Mouse (Mus musculus) cerebellum, adult 11 months (tissue): ENCODE measurements at regions not wholly inside any gene's neighbourhood (a gene's known extent, or its start where the extent isn't known, plus 50 kb on each side); places are given as distances from the start of the nearest gene placed in this dataset.

Source experiments
- DNase-seq: peaks from one replicate; pipeline ENCODE4 v3.0.0; 2022

DNA sequence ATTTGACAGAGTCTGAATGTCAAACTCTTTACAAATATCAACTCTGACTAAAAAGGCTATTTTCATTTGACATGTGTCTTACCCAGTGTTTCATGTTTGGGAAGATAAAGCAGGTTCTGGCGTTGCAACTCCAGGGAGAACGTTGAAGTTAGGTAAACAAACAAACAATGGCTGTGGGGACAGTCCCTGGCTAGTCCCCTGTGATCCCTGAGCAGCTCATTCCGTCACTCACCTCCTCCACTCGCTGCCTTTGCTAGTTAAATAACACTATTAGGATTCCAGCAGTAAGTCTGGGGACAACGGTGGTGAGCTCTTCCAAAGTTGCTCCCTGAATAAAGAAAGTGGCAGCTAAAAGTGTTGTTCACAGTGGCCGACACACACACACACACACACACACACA lies 227.8 kb upstream of the Prox1 start:
- no peak for DNase-seq

DNA sequence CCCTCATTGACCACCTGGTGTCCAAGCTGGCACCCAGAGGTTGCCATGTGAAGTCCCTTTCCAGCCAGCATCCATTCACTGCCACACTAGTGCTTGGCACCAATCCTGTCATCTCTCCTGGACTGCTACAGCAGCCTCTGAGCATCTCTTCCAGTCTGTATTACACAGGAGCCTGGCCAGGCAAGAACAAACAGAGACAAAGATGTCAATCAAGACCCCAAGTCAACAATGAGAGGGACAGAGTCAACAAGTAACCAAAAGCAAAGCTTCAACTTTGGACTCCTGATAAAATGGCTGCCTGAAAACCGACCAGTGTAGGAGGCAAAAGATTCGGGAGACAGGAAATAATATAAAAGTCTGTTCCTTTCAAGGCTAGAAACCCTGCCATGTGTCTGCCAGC lies 227.3 kb upstream of the Prox1 start:
- no peak for DNase-seq

DNA sequence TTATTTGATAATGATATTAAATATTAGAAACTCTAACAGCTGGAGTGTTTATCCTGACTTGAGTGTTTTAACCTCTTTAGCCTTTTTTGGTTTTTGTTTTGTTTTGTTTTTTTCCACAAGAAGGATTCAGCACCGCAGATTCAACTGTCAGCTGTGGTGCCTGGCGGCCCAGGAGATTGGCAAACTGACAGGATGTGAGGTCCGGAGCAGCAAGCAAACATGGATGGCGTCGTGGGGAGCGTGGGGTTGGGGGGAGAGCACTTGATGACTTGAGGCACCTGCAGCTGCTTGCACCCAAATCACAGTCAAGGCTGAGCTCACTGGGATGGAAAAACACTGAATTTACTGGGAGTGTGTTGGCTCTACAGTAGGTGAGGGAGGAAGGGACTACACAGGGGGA lies 222.5 kb upstream of the Prox1 start:
- DNase-seq, result no peak

DNA sequence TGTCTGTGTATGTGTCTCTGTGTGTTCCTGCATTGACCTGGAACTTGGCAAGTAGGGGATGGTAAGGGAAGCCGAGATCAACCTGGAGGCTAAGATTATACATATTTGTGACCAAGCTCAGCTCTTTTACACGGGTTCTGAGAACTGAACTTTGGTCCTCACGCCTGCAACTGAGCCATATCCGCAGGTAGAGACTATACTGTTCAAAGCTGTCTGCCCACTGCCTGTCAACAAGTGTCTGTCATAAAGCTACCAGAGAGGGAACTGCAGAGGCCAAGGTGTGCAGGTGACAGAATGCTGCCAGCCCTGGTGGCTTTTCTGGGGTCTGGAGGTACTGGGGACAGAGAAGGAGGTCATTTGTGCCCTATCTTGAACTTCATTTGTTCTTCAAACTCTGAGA lies 218.3 kb upstream of the Prox1 start:
- no peak for DNase-seq

DNA sequence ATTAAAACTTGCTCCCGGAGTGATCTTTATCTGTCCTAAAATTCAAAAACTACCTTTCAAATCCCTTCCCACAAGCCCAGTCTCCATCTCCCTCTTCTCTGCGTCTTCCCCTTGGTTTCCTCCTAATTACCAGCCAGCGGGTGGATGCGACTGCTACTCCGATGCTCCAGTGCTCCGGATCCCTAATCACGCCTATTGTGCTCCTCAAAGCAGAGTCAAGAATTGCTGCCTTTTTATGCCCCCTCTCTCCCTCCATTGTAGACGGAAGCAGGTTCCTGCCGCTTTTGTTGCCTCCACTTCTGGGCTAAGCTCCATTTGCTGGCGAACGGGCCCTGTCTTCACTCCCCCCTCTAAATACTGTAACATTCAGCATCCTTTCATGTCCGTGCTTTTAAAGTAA lies 214.0 kb upstream of the Prox1 start:
- DNase-seq, result no peak

DNA sequence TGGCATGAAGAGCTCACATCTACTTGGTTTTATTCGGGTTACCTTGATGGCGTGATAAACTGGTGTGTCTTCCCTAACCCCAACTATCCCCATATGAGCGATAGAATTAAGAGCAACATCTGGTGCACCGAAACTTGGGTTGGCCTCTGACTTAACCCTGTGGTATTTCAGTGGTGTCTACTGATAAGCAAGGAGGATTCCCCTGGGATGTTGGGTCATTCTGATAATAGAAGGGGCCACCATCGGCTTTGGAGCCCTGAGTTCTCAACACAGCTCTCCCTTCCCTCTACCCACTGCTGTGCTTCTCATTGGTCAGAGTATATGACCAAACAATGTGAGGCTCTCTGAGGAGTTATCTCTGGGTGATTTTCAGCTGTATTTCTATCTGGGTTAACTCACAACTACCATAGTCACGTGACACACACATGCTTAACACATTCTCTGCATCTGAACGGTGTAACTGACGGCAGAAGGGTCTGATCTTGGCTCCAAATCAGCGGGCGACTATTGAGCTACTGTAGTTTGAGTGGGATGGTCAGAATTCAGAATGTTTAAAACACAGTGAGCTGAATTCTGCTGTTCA lies 212.8 kb upstream of the Prox1 start:
- DNase-seq, result no peak

DNA sequence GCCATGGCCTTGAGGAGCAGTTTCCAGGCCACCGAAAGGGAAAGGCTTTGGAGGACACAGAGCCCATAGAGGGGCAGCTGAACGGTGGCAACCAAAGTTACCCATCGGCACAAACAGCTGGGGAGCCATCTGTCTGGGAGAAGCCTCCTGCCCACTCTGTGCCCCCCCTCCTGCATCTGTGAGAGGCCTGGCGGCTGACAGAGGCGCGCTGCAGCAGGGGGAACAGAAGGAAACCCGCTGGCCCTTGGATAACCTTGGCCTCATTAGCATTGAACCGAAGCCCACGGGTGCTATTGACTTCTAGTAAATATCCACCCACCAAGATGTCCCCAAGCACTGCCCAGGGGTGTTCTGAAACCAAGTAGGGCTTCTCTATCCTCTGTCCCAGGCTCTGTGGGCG lies 209.6 kb upstream of the Prox1 start:
- DNase-seq, result no peak

DNA sequence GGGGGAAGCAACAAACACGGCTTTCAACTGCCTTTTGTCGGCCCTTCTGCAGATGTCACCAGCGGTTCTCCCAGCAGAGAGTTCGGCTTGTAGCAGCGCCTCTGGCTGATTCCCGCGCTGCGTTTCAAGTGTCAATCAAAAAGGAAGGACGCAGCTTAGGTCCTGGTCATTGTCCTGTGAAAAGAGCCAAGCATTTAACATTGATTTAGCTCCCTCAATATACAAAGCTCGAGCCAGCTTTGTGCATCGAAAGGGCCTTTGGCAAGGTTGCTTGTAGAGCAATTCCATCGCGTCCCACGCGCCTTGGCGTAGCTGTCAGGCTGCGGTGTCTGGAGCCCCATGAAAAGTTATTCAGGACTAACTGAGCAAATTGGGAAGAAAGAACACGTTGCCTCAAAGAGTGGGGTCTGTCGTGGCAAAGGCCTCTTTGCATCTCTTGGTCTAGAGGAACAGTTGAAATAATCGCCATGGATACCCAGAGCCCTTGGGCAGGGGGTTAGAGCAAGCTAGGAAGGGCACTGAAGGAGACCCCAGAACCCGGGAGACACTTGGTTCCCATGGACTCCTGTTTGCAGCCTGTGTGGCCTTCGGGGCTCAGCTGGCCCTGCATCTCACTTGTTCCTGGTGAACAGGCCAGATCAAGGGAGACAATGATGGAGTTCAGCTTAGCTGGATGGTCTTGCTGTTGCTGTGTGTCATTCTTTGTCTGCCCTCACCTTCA lies 204.8 kb upstream of the Prox1 start:
- DNase-seq, result no peak

DNA sequence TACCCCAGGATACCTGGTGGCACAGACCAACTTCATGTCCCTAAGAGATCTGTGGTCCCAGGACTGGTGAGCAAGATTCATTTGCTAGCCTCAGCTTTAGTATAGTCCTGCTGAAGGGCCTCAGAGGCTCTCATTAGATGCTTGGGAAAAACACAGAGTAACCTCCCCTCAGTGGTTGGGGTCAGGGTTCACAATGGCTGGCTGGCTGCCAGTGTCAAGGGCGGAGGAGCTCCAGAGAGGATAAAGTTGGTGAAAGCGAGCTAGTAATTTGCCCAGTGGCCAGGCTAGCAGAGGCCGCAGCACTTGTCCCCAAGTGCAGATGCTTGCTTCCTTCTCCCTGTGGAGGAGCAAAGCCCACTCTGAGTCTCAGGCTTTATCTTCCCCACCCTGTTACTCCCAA lies 203.8 kb upstream of the Prox1 start:
- DNase-seq, result no peak

DNA sequence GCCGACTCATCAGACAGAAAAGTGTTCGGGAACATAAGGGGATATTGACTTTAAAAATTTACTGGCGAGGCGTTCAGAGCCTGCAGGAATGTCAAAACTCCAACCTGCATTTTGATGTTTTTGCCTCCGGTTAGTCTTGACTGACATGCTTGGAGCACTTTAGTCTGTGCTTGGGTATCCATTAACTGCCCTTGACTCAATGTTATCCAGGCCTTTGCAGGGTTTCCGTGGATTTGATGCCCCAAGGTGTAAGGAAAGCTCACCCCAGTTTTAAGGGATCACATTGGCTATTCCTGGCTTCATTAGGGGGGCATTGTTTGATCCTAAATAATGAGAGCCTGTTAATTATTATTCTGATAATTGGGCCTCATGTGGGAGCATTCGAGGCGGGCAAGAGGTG lies 196.1 kb upstream of the Prox1 start:
- DNase-seq, result no peak

DNA sequence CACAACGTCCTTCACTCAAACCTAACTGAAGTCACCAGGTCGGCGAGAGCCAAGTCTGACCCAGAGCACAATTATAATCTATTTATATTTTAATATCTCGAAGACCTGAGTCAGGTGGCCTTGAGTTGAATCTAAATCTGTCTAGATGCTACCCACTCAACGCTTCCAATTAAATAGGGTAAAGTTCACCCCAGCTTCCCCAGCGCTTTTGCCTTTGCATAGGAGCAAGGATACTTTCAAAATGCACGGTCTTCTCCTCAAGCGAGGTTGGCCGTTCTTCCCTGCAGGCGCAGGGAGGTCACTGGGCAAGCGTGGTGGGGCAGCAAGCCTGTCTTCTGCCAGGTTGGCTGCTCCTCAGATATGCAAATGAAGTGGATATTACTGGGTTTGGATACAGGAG lies 194.6 kb upstream of the Prox1 start:
- DNase-seq, result no peak

DNA sequence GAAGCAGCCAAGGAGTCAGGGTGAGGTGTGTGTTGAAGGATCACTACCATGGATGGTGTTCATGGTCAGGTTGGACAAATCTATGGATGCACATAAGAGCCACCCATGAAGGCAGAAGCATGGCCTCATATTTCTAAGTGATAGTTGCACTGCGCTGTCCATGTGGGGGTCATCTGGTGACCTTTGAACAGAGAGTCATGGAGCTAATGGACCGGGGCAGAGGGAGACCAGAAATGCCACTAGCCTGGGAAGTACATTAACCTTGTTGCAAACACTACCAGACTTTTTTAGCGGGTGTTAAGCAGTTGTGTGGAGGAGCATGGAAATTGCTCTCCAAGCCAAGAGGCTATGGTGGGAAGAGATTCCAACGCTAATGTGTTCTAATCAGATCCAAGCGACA lies 190.1 kb upstream of the Prox1 start:
- DNase-seq, result no peak

DNA sequence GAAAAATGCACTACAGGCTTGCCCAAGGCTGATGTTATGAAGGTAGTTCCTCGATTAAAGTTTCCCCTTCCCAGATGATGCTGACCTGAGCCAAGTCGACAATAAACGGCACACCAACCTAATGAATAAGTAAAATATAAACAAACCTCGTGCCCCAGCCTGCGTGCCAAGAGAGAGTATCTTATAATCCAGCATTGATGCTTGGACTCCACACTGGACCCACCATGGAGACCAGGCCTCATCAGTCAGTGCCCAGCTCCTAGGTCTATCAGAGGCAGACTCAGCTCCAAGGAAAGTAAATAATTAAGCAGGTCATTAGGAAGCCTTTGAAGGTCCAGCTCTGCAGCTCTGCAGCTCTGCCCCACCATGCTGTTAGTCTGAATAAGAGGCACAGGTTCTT lies 187.3 kb upstream of the Prox1 start:
- no peak for DNase-seq

DNA sequence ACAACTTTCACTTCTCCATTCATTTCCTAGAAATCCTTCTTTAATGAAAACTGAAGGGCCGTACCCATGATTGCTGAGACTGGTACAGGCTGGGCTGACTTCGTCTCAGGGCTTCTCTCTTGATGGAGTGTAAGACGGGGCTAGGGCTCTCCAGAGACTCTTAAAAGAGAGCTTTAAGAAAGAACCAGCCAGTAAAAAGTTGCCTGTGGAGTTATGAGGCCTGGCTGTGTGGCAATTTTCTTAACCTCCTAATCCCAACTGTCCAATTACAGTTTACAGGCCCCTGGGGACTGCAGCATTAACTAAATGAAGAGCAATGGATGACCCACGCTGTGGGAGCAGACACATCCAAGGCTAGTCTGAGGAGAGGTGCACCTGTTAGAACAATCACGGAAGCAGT lies 177.1 kb upstream of the Prox1 start:
- no peak for DNase-seq

DNA sequence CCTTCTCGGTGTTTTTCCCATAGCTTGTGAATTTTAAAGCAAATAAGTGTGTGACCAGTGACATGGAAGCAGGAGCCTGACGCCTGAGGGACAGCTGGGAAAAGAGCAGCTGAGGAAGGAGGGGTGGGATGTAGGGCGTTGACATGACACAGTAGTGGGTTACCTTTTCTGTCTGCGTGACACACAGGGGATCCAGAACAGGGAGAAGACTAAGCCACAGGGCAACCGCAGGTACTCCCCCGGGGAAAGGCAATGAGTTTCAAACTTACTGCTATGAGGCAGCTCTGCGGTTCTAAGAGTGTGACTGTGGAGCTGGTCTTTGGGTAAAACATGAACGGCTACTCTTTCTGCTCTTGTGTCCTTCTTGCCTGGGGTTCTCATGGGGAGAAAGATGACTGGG lies 170.2 kb upstream of the Prox1 start:
- DNase-seq, result no peak

DNA sequence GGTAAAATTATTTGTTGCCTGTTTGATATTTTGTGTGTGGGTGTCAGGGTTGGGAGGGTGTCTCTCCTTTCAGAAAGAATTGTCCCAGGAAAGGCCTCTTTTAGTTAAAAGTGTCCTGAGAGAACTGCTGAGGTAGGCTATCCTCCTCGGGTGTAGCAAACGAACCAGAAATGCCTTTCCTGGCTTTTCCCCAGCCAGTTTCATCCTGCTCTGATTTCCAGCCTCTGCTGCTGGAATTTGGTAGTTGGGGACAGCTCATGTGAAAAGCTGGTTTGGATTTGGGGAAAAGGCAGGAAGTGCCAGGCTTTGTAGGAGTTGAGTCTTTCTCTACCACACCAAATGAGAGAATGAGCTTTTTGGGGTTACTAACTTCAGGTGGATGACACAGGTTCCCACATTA lies 164.0 kb upstream of the Prox1 start:
- no peak for DNase-seq

DNA sequence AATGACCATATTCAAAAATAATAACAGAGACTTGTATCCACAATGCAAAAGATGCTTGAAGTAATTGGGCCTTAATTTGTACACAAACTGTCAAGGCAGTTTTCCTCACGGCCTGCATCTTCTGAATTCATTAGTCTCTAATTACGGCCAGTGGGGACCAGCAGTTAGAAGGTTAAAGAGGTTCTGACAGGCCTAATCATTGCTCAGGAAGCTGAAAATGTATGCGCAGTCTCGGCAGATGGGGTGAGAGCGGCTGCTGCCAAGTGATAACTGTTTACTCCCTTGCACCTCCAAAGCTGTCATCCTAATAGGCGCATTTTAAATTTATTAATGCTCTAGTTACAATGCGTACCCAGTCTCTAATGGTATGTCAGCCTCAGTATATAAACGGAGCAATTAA lies 163.5 kb upstream of the Prox1 start:
- DNase-seq, result no peak

DNA sequence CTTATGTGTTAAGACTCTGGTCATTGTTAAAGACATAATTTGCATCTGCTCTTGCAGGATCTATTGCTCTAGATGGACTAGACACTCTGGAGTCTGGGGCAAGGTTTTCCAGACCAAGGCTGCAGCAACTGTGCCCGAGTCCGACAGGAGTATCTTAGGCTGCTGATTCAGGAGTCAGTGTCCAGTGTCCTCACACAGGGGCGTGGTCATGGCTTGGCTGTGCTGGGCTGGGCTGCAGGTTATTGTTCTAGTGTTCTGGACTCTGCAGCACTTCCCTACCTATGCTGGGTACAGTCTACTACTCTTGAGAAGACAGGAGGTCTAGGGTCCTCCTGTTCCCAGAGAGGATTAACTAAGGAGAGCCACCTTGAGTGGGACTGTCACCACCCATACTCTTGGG lies 161.5 kb upstream of the Prox1 start:
- DNase-seq, result no peak

DNA sequence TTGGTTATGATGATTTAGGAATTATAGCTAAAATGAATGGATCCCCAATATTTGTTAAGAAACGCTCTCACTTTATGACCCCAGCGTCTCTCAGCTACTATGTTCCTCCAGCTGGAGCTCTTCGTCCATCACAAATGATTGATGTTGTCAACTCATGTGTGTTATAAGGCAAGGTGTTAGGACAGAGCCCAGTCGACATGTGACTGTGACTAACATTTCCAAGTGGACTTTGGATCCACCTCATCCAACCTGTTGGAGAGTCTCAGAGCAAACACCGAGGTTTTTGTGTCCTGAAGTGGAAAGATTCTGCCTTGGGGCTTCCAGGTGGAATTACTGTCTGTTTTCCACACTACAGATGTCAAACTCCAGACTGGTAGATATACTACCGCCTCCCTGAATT lies 154.0 kb upstream of the Prox1 start:
- DNase-seq, result no peak

DNA sequence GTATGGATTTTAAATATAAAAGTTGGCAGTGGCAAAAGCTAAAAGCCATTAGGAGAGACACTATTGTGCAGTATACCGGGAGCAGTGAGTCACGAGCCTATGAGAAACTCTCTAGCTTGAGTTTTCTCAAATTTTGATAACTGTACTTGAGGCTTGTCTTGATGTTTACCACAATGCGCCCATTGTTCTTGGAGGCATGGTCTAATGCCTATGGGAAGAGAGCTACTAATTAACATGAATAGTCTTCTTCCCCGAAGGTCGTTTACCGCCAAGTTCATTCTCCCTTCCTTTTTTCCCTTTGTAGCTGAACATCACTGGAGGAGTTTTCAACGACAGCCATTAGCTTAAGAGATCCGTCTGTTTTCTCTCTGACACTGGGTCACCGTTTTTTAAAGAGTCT lies 153.2 kb upstream of the Prox1 start:
- DNase-seq, result no peak

DNA sequence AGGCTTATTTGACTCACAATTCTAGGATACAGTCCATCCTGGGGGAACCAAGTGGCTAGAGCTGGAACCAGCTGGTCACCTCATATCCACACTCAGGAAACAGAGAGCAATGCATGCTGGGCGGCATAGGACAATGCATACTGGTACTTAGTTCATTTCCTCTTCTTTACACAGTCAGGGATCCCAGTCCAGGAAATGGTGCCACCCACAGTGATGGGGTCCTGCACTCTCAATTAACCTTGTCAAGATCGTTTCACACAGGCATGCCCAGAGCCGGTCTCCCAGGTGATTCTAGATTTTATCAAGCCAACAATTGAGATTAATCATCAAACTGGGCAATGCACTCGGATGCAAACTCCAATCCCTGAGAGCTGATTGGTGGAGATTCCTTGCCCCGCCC lies 145.7 kb upstream of the Prox1 start:
- no peak for DNase-seq

DNA sequence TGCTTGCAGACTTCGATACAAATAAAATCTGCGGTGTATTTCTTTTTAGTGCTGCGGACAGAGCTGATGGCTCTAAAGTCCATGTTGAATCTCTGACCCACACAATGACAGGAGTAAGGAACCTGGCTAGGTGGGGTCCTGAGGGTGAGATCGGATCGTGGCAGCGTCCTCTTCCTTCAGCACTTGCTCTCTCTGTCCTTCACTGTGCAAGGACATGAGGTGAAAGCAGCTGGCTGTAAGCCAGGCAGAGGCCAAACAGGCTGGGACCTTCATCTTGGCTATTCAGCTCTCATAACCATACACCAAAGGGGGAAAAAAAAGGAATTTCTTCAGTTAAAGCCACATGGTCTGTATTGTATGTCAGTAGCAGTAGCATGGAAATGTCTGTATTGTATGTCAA lies 139.3 kb upstream of the Prox1 start:
- no peak for DNase-seq

DNA sequence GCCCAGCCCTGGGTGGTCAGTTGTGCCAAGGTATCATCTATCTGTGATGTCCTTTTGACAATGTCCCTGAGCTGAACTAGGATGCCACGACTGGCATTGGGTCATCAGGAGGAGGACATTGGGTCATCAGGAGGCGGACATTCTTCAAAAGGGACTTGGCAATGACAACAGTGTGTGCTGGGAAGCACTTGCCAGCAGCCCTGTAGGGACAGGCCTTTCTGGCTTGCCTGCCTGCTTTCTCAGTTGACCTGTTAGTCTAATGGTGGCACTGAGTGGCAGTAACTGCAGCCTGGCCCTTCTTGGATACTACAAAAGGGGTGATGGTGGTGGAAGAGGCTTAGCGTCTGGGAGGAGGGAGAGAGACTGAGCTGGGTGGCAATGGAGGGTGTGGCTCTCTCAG lies 137.2 kb upstream of the Prox1 start:
- no peak for DNase-seq

DNA sequence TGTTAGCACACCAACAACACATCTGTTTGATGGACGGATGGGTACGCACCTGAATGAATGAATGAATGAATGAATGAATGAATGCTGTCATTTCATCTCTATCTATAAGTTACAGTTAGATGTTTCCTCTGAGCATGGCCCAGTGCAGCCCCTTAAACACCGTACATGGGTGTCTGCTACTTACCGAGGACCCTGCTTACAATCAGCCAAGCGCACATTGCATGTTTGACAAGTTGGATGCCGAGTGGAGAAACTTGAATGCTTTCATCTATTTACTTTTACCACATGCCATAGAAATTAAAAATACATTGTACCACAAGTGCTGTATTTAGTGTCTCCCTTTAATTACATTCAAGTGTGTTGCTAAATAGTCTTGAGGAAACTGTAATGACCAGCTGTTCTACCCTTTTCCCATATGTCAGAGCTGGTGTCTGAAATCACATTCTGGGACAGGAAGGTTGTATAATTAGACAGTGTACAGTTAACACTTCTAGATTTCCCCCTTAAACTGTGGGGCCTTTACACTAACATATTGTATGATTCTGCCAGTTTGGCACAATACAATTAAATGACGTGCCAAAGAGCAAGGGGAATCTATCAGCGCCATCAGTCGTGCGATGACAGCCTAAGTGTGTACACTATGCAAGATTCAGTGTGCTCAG lies 127.3 kb upstream of the Prox1 start:
- no peak for DNase-seq

DNA sequence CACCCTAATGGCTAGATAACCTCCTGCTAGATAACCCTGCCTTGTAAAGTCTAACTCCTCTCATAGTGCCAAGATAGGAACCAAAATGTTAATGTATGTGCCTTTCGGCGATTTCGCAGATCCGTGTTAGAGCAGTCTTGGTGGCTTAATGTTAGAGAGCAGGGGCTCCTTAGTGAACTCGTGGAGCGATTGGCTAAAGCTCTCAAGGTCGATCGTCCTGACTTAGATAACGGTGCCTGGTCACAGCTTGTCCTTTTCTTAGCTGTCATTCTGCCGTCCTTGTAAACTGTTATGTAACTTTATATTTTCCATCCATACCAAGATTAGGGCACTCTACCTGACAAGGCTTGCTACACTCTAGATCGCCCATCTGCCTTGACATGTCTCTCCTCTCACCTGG lies 119.5 kb upstream of the Prox1 start:
- DNase-seq, result no peak
